Mouse (Mus musculus): Measurements from ENCODE around the gene Col1a1.

Col1a1 gene

GRCm38 (mm10) chr11:94936045-94936444 is at the start of gene Col1a1:
Col1a1 (plus strand) TSS chr11:94936224.
- peak; percentile 53 for DNase-seq (ENCODE audit: low spot score)

GRCm38 (mm10) chr11:94891155-94891554 is 44.9 kb upstream of the Col1a1 start:
- no peak for DNase-seq (ENCODE audit: low spot score)

- DNase-seq (ENCODE audit: low spot score): no peak
These were observed 39.2 kb upstream of the Col1a1 start for GRCm38 (mm10) chr11:94896753-94897376.

- DNase-seq (ENCODE audit: low spot score): no peak
These were observed 34.8 kb upstream of the Col1a1 start for GRCm38 (mm10) chr11:94901231-94901630.

- DNase-seq (ENCODE audit: low spot score): no peak
These were observed 31.7 kb upstream of the Col1a1 start for GRCm38 (mm10) chr11:94904306-94904705.

GRCm38 (mm10) chr11:94910971-94911370 is 25.1 kb upstream of the Col1a1 start:
- DNase-seq (ENCODE audit: low spot score): no peak

GRCm38 (mm10) chr11:94912568-94912967 is 23.5 kb upstream of the Col1a1 start:
- no peak for DNase-seq (ENCODE audit: low spot score)

- peak; percentile 8 for DNase-seq (ENCODE audit: low spot score)
These were observed 22.5 kb upstream of the Col1a1 start for GRCm38 (mm10) chr11:94913302-94914090.

- peak; percentile 70 for DNase-seq (ENCODE audit: low spot score)
These were observed 20.2 kb upstream of the Col1a1 start for GRCm38 (mm10) chr11:94915675-94916403.

- DNase-seq (ENCODE audit: low spot score): peak; percentile 59
These were observed 19.5 kb upstream of the Col1a1 start for GRCm38 (mm10) chr11:94916477-94916876.

- no peak for DNase-seq (ENCODE audit: low spot score)
These were observed 18.3 kb upstream of the Col1a1 start for GRCm38 (mm10) chr11:94917717-94918116.

- no peak for DNase-seq (ENCODE audit: low spot score)
These were observed 15.0 kb upstream of the Col1a1 start for GRCm38 (mm10) chr11:94920996-94921401.

GRCm38 (mm10) chr11:94924977-94925376 is 11.0 kb upstream of the Col1a1 start:
- no peak for DNase-seq (ENCODE audit: low spot score)

- peak; percentile 14 for DNase-seq (ENCODE audit: low spot score)
These were observed 9.6 kb upstream of the Col1a1 start for GRCm38 (mm10) chr11:94926431-94926830.

GRCm38 (mm10) chr11:94927771-94928291 is 8.2 kb upstream of the Col1a1 start:
- no peak for DNase-seq (ENCODE audit: low spot score)

GRCm38 (mm10) chr11:94928820-94929219 is 7.2 kb upstream of the Col1a1 start:
- peak; percentile 84 for DNase-seq (ENCODE audit: low spot score)

GRCm38 (mm10) chr11:94929599-94929998 is 6.4 kb upstream of the Col1a1 start:
- DNase-seq (ENCODE audit: low spot score): no peak

GRCm38 (mm10) chr11:94930151-94930550 is 5.9 kb upstream of the Col1a1 start:
- DNase-seq (ENCODE audit: low spot score): no peak

GRCm38 (mm10) chr11:94933584-94933983 is 2.4 kb upstream of the Col1a1 start:
- DNase-seq (ENCODE audit: low spot score): no peak

- no peak for DNase-seq (ENCODE audit: low spot score)
These were observed 1.5 kb upstream of the Col1a1 start for GRCm38 (mm10) chr11:94934526-94934925.

GRCm38 (mm10) chr11:94936851-94937295 is 849 bp downstream of the Col1a1 start:
- peak; percentile 90 for DNase-seq (ENCODE audit: low spot score)

- DNase-seq (ENCODE audit: low spot score): no peak
These were observed 1.3 kb downstream of the Col1a1 start for GRCm38 (mm10) chr11:94937335-94937781.

Measured in lung, postnatal 25 days (tissue).